Mouse (Mus musculus) bone marrow, adult 2 months (tissue): ENCODE data around the gene Gm12258.

Experiments used
- CTCF ChIP-seq: fragments of 200-500 bp; IDR thresholded peaks from 2 replicates; pipeline ENCODE4 v1.5.1; 2011; ENCODE audit warnings: low read length, control low read depth; ENCODE audit not compliant: control insufficient read depth, insufficient read depth
- POLR2A ChIP-seq: fragments of 200-500 bp; IDR thresholded peaks from 2 replicates; pipeline ENCODE4 v1.6.1; 2011; ENCODE audit warnings: low read depth, mild to moderate bottlenecking, control low read depth, low read length, borderline replicate concordance; ENCODE audit not compliant: control insufficient read depth

DNA sequence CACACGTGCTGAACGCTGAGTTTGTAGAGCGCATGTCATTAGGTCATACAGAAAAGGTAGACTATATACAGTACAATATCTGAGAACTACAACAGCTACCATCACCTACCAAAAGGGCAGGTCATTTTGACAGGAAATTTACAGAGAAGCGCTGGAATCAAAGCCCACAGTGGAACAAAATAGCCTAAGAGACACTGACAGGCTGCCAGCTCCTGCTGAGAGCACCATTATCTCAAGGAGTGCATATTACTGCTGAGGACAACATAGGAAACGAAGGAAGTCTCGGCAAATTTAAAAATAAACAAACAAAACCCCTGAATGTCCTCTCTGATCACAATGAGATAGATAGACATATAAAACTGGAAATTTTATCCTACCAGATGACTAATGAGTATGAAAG lies 50.5 kb downstream of the Gm12258 start:
- TF ChIP-seq POLR2A: no peak
- TF ChIP-seq CTCF: no peak
